Mouse (Mus musculus) intestine, postnatal 0 days (tissue): ENCODE data around the gene Atxn7l1. TPM values are rescaled to one million over a fixed set of nuclear protein-coding genes. Genes with fewer than 3 reads are reported as not detected.

Source experiments
- ATAC-seq: fragments of 200-750 bp; cut with Nextera tagmentation; 2 replicates; pipeline ENCODE4 v1.8.0; 2017; ENCODE audit warnings: mild to moderate bottlenecking, moderate TSS enrichment, moderate library complexity
- H3K27ac ChIP-seq: fragments of 300-500 bp; sonication (generic); 2 replicates; pipeline ENCODE4 v1.5.1; 2014; ENCODE audit warnings: mild to moderate bottlenecking, low read depth, low read length, moderate library complexity
- H3K27me3 ChIP-seq: fragments of 300-500 bp; sonication (generic); replicated peaks from 2 replicates; pipeline ENCODE4 v1.6.1; 2014; ENCODE audit warnings: low read length, mixed read lengths; ENCODE audit not compliant: control insufficient read depth, insufficient read depth
- H3K36me3 ChIP-seq: fragments of 300-500 bp; sonication (generic); 2 replicates; pipeline ENCODE4 v1.6.1; 2014; ENCODE audit warnings: mild to moderate bottlenecking, moderate library complexity; ENCODE audit not compliant: control insufficient read depth, insufficient read depth
- H3K4me1 ChIP-seq: fragments of 300-500 bp; sonication (generic); replicated peaks from 2 replicates; pipeline ENCODE4 v1.6.1; 2014; ENCODE audit warnings: antibody characterized with exemption, low read length, mixed read lengths; ENCODE audit not compliant: control insufficient read depth, insufficient read depth
- H3K4me2 ChIP-seq: fragments of 300-500 bp; sonication (generic); replicated peaks from 2 replicates; pipeline ENCODE4 v1.6.1; 2014; ENCODE audit warnings: low read depth, mild to moderate bottlenecking, moderate library complexity
- H3K4me3 ChIP-seq: fragments of 300-500 bp; sonication (generic); 2 replicates; pipeline ENCODE4 v1.5.1; 2014; ENCODE audit warnings: low read depth, low read length
- H3K9ac ChIP-seq: fragments of 300-500 bp; sonication (generic); 2 replicates; pipeline ENCODE4 v1.6.1; 2014; ENCODE audit warnings: mild to moderate bottlenecking, low read depth, low read length
- H3K9me3 ChIP-seq: fragments of 300-500 bp; sonication (generic); 2 replicates; pipeline ENCODE4 v1.6.1; 2016; ENCODE audit warnings: mixed run types; ENCODE audit not compliant: control insufficient read depth
- CTCF ChIP-seq: sonication (generic); IDR thresholded peaks from 2 replicates; pipeline ENCODE4 v1.5.1; 2016; ENCODE audit warnings: low read depth, mild to moderate bottlenecking, control low read depth, antibody characterized with exemption, moderate library complexity
- WGBS: fragments of 180-500 bp; shearing (Covaris S2); extraction: QIAGEN DNeasy Blood & Tissue Kit; methylation state at CpG from one replicate; pipeline ENCODE4 v1.1.7; 2014; 5-methylcytosine and 5-hydroxymethylcytosine counted together
- polyA plus RNA-seq: library from polyadenylated mRNA; unstranded; fragments of >200 nt; fragmentation: Nextera tagmentation; extraction: Ambion mirVana; gene quantifications from 2 replicates; pipeline ENCODE4 v1.2.1, GENCODE M21; 2015

Gene Atxn7l1
- polyA plus RNA-seq, 1 experiment from 2014 or later = 8.2 TPM

DNA sequence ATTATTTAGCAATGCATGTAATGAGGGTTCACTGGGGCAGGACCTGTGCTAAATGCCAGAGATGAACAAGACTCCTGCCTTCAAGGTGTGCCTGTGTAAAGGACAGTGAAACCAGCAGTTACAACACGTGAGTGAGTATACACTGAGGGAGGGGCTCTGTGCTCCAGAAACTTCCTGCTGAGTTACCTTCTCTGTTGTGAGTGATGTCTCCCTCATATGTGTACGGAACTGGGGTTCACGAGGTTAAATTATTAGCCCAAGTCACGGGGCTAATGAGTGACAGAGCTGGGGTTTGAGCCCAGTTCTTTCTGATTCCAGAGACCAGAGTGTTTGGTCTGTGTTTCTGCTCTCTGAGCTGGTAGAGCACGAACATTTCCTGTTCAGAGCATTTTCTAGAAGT lies 168.3 kb downstream of the Atxn7l1 start:
- Histone ChIP-seq H3K4me2 (peak overlapping the region; percentile 42), H3K4me1 (peaks cover 18% of the 10 kb centered on the region), H3K4me3 (no peak overlapping the region), H3K36me3 (no peaks in the 10 kb centered on the region), H3K27me3 (no peaks in the 10 kb centered on the region), H3K27ac (peak overlapping the region; percentile 70), H3K9me3 (no peaks in the 10 kb centered on the region), H3K9ac (no peak overlapping the region)
- no peak for TF ChIP-seq CTCF
- ATAC-seq = peak; percentile 75
- WGBS = 32% methylated on average over 5 of the region's 5 CpGs

DNA sequence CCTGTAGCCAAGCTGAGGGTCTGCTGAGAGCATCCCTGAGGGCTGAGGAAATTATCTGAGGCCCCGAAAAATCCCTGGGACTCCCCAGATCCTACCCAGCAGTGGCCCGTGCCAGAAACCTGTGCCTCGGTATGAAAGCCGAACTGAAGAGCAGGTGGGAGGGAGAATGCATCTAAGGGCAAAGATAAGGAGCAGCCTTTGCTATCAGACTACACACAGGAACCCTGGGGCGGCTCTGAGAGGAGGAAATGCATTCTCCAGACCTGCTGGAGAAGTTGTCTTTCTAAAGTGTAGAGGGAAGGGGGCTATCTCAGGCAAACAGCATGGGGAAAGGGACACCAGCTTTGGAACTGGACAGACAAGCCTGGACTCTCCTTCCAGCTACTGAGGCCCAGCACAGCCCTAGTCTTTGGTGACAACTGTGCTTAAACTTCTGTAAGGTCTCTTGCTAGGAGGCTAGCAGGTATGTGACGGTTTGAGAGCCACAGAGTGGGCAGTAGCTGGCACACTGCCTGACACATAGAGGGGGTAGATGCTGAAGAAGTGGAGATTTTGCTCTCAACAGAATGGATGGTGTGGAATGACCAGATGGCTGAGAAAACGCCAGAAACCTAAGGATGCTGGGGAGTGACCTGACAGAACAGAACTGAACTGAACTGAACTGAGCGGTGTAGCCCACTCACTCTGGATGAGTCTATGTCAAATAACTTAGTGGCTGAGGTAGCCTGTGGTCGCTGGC lies 170.5 kb downstream of the Atxn7l1 start:
- Histone ChIP-seq H3K9ac (no peak overlapping the region), H3K36me3 (no peaks in the 10 kb centered on the region), H3K27ac (no peak overlapping the region), H3K27me3 (no peaks in the 10 kb centered on the region), H3K9me3 (no peaks in the 10 kb centered on the region), H3K4me3 (no peak overlapping the region), H3K4me2 (no peak overlapping the region), H3K4me1 (peaks cover 18% of the 10 kb centered on the region)
- ATAC-seq = no peak
- TF ChIP-seq CTCF = no peak
- WGBS = 66% methylated on average over 9 of the region's 9 CpGs

DNA sequence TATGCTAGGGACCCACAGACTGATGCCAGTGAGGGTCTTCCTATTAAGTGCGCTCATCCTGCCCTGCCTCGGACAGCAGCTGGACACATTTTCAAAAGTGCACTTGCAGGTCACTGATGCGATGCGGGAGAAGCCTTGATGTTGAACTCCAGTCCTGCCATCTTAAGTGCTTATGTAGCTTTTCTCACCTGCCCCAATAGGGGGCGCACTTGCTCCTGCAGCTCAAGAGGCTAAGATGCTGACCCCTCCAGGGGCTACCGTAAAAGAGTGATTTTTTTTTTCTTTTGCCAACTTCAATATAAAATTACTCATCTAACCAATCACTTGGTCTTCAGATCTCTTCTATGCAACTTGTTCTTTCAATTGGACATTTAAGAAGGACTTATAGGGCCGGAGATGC lies 175.1 kb downstream of the Atxn7l1 start:
- H3K9ac ChIP-seq = no peak overlapping the region
- H3K4me3 ChIP-seq = no peak overlapping the region
- no peaks in the 10 kb centered on the region for H3K9me3 ChIP-seq
- H3K4me1 ChIP-seq = 0 out of 2 replicates have a peak, but pooled peaks cover 2% of the 10 kb centered on the region
- H3K27ac ChIP-seq = no peak overlapping the region
- ATAC-seq = no peak
- no peaks in the 10 kb centered on the region for H3K27me3 ChIP-seq
- WGBS = 79% methylated on average over 7 of the region's 7 CpGs
- peak; percentile 44 for TF ChIP-seq CTCF
- no peak overlapping the region for H3K4me2 ChIP-seq
- H3K36me3 ChIP-seq = peaks cover 16% of the 10 kb centered on the region

DNA sequence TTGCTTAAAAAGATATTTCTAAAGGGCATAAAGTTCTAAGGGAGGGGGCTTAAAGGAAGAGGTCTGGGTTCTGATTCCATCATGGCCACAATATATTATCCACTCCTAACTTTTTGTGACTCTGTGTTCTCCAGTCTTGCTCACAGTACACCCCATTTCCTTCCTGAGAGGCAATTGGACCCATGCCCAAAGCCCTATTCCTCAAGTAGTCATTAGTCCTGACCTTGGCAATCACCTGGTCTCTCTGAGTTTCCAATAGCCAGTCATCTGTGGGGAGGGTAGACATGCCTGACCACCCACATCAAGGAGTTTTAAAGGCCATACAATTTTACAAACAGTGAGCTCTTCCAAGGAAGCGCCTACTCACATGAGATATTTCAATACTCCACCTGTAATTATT lies 176.3 kb downstream of the Atxn7l1 start:
- Histone ChIP-seq H3K9ac (no peak overlapping the region), H3K4me3 (no peak overlapping the region), H3K36me3 (peaks cover 23% of the 10 kb centered on the region), H3K9me3 (no peaks in the 10 kb centered on the region), H3K27me3 (no peaks in the 10 kb centered on the region), H3K4me2 (no peak overlapping the region), H3K27ac (no peak overlapping the region), H3K4me1 (no peaks in the 10 kb centered on the region)
- TF ChIP-seq CTCF = no peak
- no peak for ATAC-seq
- WGBS = 88% methylated on average over 1 of the region's 1 CpGs

DNA sequence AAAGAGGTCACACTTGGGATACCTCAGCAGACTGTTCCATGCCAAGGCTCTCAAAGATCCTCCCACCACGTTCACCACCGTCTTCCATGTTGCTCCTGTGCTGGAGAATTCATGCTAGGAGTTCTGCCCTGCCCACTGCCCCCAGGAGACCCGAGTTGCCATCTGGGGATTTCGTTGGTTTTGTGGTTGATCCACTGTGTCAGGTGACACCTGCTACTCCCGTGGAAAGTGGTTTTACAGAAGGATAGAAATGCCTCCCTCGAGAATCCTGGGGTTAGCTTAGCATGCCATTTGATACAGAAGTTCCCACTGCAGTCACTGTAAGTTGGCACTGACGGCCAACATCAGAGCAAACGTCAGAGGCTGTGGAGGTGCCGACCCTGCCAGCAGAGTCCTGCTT lies 177.9 kb downstream of the Atxn7l1 start:
- TF ChIP-seq CTCF = no peak
- no peak for ATAC-seq
- Histone ChIP-seq H3K27me3 (no peaks in the 10 kb centered on the region), H3K4me3 (no peak overlapping the region), H3K36me3 (peaks cover 23% of the 10 kb centered on the region), H3K9me3 (no peaks in the 10 kb centered on the region), H3K4me1 (no peaks in the 10 kb centered on the region), H3K27ac (no peak overlapping the region), H3K9ac (no peak overlapping the region), H3K4me2 (no peak overlapping the region)
- WGBS = 80% methylated on average over 9 of the region's 9 CpGs

DNA sequence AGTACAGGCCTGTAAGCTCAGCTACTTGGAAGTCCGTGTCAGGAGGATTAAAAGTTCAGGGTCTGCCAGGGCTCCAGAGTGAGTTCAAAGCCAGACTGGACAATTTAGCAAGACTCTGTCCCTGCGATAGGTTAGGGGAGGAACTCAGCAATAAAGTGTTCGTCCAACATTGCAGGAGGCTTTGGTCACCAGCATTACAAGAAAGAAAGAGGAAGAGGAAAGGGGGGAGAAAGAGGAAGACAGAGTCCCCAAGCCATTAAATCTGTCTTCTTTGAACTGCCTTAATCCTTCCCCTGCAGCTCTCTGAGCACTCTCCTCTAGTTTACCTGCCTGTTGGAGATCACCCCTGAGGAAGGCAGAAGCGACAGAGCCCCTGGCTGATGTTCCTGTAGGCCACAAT lies 184.6 kb downstream of the Atxn7l1 start:
- WGBS = 80% methylated on average over 4 of the region's 4 CpGs
- Histone ChIP-seq H3K36me3 (peaks cover 20% of the 10 kb centered on the region), H3K27me3 (no peaks in the 10 kb centered on the region), H3K4me1 (no peaks in the 10 kb centered on the region), H3K9ac (no peak overlapping the region), H3K4me2 (no peak overlapping the region), H3K27ac (no peak overlapping the region), H3K4me3 (no peak overlapping the region), H3K9me3 (no peaks in the 10 kb centered on the region)
- no peak for ATAC-seq
- TF ChIP-seq CTCF = no peak

DNA sequence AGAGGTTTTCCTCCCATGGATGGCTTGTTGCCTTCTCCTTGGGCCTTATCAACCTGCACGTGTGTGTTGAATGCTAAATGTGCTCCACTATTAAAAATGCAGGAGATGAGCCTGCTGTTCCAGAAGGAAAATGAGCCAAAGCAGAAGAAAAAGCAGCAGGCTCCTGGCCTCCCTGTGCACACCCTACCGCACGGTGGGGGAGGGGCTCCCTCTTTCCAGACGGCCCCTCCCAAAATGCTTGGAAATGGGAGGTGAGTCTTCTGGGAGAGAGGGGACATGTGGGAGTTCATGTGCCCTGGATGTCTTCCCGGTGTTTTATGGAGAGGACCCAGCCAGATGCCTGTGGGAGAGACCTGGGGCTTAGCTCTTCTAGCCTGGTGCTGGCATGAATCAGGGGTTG lies 185.3 kb downstream of the Atxn7l1 start:
- Histone ChIP-seq H3K27ac (no peak overlapping the region), H3K4me2 (no peak overlapping the region), H3K9me3 (no peaks in the 10 kb centered on the region), H3K4me3 (no peak overlapping the region), H3K9ac (no peak overlapping the region), H3K27me3 (no peaks in the 10 kb centered on the region), H3K4me1 (no peaks in the 10 kb centered on the region), H3K36me3 (peaks cover 14% of the 10 kb centered on the region; the same call in 1 of the 2 replicates)
- ATAC-seq = no peak
- 80% methylated on average over 5 of the region's 5 CpGs for WGBS
- no peak for TF ChIP-seq CTCF
